Mouse (Mus musculus) lung, postnatal 4 days (tissue): ENCODE data around the gene Cyp27a1.

Experiments used
- DNase-seq, 2 experiments: peaks; one replicate each; pipeline ENCODE4 v3.0.0; 2021

Cyp27a1 gene

DNA sequence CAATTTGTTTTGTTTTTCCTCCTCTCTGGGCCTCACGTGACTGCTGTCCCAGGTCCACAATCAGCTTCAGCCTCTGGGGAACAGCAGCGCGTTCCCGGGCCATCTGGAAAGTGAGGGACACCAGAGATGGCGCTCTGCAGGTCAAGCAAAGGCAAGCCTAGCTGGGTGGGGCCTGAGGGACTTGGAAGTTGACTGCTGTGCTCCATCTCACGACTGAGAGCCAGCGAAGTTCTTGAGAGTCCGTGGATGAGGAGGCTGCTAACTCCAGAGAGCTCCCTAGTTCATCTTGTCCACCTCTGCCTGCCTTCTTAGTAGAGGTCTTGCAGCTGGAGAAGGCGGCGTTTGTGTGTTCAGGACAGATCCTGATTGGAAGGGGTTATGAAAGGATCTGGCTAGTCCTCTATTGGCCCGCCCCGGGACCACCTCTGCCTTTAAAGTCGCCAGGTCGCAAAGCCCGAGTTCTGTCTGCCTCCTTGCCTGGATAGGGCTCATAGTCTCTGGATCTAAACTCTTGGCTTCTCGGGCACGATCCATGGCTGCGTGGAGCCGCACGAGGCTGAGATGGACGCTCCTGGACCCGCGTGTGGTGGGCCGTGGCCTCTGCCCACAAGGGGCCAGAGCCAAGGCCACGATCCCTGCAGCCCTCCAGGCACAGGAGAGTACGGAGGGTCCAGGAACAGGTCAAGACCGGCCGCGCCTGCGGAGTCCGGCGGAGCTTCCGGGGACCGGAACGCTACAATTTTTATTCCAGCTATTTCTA is at the start of gene Cyp27a1:
TSS of gene Cyp27a1 (plus strand) at position 476 of the 760 bp plus-strand sequence.
- peak; percentile 67 to 70 for DNase-seq

DNA sequence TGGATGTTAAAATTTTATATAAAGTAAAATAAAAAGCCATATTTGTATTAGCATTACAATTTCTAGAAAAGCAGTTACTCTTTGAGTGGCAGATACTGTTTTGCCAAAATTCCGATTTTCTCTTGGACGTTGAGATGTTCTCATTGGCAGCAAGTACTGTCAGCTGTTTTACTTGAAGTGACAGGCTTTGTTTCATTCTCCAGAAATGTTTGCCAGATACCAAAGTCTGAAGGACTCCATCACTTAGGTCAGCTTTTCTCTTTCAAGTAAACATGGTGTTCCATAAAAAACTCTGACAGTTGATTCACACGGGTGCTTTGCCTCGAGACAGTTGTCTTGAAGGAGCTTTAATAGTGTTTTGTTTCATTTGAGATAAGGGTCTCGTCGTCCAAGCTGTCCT is 48.2 kb upstream of the Cyp27a1 start:
- no peak for DNase-seq

DNA sequence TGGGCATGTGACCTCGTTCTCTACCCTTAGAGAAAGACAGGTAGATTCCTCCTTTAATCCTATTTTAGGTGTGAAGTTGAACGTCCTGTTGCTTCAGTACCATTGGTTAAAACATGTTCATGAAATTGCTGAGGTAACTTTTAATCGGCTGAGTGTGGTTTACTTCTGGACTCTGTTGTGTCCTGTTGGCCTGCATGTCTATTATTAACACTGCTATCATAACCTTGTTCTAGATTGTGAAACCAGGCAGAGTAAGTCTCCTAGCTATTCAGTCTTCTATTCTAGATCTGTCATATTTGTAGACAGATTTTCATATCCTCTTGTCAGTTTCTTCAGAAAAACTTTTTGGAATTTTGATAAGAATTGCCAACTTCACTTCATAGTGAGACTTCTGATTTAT is 45.0 kb upstream of the Cyp27a1 start:
- DNase-seq, result no peak

DNA sequence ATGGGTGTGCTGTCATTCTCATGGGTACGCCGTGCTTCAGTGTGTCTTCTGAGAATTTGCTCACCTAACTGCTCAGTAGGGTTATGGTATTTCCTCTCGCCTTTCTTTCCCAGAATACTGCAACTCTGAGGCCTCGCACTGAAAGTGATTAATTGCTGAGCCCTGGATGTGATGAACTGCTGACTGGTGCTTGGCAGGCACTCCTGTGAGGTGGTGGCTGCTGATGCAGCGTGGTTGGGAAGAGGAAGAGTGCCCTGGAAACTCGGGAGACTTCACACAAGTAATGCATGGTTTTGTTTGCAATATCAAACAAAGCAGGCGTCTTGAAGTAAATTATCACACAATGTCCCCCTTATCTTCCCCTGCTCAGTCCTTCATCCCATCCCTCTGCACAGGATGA is 40.6 kb upstream of the Cyp27a1 start:
- DNase-seq, result no peak

DNA sequence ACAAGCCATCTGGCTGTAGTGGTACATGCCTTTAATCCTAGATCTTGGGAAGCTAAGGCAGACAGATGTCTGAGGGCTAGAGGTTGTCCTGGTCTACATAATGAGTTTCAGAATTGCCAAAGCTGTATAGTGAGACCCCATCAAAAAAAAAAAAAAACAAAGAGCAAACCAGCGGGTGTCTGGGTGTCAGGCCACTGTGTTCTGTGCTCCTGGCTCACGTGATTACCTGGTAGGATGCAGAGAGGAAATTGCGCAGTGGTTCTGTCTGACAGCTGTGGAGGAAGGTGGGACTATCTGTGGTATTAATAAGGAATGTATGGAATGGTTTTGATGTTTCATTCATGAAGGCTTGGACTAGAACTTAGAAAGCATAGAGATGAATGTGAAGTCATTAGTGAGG is 36.5 kb upstream of the Cyp27a1 start:
- DNase-seq, result no peak

DNA sequence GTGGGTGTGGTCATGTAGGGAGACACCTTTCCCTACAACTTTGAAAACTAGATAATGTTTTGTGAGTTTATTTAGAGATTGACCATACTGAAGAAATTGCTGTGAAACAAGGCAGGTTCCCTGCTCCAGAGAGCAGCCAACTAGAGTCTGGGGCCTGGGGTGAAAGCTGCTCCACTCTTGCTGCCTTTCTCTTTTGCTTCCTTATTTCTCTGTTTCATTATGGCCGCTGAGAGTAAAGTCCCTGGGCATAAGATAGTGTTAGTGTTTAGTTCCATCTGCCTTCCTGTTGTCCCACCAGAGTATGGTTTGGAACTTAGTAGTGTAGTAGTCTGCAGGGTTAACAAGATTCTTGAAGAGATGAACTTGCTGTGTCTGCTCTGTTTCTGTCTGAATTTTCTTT is 35.5 kb upstream of the Cyp27a1 start:
- DNase-seq, result no peak

DNA sequence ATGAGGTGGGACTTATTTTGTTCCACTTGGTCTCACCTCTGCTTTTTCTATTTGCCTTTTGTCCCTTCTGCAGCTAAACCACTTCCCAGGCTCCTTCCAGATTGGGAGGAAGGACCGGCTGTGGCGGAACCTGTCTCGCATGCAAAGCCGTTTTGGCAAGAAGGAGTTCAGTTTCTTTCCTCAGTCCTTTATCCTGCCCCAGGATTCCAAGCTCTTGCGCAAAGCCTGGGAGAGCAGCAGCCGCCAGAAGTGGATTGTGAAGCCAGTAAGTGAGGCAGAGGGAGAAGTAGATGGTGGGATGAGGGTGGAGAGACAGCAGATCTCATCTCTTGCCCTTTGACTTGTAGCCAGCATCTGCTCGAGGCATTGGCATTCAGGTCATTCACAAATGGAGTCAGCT is 26.2 kb upstream of the Cyp27a1 start:
- DNase-seq, result no peak

DNA sequence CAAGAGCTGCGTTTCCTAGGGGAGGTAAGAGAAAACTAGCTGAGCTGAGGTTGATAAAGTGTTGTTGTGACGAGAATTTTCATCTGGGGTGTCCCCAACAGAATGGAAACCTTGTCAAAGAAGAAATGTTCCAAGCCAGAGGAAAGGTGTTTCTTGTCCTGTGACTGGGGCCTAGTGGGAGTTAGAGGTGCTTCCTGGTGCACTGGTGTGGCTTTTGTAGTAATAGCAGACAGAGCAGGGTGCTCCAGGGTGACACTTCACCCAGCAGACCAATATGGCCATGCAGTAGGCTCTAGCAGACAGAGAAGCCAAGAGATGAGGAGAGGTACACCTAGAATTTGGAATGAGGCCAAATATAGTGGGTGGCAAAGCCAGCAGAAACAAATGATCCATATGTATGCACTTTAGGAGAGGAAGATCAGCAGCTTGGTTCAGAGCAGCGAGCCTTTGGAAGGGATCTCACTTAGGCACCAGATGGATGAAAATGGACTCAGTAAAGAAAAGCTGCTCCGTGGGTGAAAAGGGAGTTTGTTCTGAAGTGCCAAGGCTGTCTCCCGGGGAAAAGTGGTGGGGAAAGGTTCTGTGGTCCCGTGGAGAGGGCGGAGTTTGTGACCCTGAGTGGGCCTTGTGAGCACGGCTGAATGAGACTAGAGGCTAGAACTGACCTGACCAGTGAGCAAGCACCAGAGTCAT is 19.3 kb upstream of the Cyp27a1 start:
- no peak for DNase-seq

DNA sequence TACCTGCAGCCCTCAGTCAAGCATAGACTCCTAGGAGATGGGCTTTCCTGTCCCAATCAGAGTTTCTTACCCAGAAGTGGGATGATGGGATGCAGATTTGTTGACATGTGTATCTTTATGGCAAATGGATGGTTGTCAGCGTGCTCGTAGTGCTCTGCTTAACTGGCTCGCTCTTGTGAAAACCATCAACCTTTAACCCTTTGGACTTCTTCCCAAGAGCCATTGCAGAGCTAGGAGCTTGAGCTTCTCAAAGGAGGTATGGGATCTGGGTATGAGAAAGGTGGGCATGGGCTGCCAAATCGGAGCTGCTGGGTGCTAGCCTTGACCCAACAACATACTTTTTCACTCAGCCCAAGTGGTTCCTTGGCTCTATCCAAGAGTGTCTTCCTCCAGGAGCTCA is 17.5 kb upstream of the Cyp27a1 start:
- no peak for DNase-seq

DNA sequence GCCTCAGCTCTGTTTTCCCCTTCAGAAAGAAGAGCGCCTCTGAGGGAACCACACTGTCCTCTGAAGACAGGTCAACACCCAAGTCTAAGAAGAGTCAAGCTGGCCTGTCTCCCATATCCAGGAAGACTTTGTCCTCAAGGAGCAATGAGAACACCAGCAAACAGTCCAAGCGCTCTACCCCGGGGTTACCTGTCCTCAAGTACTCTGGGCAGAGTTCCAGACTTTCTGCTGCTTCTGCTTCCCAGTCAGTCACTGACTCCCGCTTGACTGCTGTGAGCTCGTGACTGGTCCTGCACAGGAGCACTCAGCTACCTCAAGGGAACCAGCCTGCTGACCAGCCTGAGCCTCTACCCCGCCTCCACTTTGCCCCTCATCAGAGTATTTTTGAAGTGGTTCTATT is 16.0 kb upstream of the Cyp27a1 start:
- DNase-seq, result peak; percentile 32 to 37

DNA sequence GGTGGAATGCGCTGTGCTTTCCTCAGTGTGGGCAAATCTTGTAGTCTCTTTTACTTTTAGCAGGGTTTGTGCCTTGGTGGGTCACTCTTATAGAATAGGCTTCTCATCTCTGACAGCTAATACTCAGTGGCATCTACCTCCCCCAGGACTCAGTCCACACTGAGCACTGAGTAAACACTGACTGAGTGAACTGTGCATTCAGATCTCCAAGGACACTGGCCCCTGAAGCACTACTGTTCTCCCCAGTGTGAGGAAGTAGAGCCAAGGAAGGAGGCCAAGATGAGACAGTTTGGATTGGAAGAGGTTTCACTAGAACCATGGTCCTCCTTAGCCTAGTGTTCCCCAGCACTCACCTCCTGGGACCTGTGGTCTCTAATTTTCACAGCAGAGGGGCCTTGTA is 15.0 kb upstream of the Cyp27a1 start:
- DNase-seq, result no peak

DNA sequence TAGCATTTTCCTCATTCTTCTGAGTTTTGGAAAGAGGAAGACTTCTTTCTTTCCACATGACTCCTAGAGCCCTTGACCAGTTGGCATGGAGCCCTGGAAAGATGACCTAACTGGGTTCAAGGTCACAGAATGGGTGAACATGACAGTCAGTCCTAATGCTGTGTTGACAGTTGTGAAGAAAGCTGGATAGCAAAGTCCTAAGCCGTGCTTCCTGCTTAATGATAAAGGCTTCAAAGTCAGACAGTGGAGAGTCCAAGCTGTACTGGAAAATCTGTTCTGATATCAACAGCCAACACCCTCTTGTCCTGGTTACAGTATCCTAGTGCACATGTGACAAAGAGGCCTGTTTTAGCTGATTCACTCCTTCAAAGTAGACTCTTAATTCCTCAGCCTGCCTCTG is 14.6 kb upstream of the Cyp27a1 start:
- peak; percentile 29 to 47 for DNase-seq

DNA sequence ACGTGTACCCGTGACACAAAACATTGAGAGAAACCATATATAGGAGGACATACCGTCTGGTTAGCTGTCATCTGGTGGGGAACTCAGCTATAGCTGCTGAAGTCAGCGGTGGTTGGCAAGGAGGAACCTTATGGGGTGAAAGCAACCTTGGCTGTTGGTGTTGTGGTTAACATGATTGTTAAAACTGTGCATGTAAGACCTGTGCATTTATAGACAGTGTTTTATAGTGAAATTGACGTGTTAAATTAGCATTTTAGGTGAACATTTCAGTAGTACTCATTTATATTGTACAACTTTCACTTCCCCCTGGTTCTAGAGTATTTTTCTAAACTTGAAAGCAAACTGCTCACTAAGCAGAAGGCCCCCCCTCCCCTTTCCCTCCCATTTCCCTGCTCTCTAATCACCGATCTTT is 11.2 kb upstream of the Cyp27a1 start:
- DNase-seq, result no peak

DNA sequence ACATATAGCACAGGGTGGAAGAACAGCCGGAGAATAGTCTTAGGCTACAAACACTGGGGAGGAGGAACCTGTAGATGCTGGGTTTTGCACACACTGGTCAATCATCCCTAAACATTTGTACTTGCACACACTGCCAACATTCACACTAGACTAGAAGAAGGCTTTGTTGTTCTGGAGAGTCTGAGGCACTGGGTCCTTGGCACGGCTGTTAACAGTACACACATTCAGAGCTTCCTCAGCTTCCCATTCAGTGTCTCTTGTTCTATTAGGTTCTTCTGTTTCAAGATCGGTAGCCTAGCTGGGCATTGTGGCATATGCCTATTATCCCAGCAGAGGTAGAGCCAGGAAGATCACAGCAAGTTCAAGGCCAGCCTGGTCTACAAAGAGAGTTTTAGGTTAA is 9.2 kb upstream of the Cyp27a1 start:
- no peak for DNase-seq

DNA sequence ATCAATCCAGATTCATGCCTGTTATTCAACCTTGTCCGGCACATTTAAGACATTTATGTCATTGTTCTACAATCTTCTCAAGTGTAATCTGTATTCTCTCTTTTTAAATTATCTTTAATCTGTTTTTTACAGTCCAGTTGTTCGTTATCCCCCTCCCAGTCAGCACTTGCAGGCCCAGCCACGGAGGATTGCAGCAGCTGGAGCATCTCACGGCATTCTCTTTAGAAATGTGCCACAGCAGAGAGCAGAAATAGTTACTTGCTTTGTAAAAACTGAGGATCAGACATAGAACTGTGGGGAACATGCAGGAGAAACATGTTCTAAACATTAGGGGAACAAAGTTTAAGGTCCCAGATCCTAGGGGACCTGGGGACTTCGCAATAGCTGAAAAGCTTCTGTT is 8.4 kb upstream of the Cyp27a1 start:
- DNase-seq, result peak; percentile 17 to 52

DNA sequence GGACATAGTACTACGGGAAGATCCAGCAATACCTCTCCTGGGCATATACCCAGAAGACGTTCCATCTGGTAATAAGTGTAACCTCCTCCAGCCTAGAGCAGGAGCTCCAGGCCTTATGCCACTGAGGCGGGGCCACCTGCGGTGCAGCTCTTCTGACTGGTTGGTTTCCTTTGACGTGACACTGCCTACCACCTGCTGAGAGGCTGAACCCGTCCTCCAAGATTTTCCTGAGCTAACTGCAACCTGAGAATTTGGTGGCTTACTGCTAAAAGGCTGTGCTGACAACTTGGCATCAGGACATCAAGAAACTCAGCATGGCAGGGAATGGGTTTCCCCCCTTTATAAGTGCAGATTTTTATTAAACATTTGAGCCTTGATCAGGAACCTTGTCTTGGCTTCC is 3.8 kb upstream of the Cyp27a1 start:
- no peak for DNase-seq

DNA sequence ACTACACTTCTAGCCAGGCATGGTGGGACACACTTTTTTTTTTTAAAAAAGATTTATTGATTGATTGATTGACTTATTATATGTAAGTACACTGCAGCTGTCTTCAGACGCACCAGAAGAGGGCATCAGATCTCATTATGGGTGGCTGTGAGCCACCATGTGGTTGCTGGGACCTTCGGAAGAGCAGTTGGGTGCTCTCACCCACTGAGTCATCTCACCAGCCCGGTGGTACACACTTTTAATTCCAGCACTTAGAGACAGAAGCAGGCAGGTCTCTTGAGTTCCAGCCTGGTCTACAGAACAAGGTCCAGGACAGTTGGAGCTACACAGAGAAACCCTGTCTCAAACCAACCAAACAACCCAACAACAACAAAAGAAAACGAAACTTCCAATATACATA is 1.3 kb upstream of the Cyp27a1 start:
- DNase-seq, result no peak

DNA sequence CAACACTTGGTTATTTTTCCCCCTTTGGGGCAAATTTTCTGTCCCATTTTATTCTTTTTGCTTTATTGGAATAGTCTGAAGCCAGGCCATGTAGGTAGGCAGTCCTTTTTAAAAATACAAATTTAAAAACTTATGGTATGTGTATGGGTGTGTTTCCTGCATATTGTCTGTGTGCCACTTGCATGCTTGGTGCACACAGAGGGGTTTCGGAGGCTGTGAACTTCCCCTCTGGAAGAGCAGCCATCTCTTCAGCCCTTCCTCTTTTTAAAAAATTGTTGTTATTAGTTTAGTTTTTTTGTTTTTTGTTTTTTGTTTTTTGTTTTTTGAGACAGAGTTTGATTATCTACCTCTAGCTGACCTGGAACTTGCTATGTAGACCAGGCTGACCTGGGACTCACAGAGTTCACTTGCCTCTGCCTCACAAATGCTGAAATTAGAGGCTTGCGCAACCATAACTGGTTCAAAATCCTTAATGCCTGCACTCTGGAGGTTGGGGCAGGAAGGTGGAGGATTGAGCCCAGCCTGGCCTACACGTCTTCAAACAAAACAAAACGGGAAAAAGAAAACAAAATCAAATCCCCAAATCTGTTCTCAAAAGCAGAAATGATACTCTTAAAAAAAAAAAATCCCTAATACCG is 794 bp upstream of the Cyp27a1 start:
- DNase-seq, result no peak

DNA sequence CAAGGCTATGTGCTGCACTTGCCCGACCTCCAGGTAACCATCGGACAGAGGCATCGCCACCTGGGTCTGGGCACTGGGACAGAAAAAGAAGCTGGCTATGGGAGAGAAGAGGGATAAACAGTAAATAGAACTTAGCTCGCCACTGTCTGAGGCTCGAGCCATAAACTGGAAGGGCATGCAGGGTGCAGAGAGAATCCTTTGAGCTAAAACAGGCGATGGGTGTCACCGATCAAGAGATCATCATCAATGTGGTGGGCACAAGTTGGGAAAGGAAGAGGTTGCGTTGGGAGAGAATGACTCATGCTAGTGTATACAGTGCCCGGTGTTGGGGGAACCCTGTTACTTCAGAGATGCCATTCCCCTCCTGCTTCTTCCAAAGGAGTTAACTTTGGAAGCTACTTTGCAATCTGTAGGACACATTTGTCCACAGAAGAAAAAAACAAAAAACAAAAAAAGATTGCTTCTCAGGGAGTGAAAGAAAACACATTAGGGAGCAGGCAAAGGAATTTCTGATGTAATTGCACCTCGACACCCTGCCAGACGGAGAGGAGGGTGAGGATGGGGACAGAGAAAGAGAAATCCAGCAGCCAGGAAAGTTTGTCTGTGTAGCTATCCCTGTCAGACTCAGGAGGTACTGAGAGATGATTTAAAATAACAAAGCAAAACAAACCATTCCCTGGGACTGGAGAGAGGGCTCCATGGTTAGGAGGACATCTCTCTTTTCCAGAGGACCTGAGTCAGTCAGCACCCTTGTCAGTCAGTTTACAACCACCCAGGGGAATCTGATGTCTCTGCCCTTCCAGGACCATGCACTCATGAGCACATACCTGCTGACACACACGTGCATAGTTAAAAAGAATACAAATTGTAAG is 721 bp downstream of the Cyp27a1 start:
- no peak for DNase-seq

DNA sequence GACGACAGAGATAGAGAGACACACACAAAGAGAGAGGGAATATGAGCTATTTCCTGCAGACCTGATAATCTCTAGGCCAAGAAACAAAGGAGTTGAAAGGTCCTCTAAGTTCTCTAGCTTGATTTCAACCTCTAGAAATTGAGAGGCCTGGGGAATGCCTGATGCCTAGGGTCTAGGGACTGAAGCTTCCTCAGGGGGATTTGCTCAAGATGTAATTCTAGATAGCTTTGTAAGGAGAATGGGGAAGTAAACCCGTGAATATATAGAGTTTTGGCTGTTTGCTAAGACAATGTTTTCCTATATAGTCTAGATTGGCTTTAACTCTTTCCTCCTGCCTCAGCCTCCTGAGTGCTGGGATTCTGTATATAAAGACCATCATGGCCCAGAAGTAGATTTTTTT is 1.6 kb downstream of the Cyp27a1 start:
- no peak for DNase-seq

DNA sequence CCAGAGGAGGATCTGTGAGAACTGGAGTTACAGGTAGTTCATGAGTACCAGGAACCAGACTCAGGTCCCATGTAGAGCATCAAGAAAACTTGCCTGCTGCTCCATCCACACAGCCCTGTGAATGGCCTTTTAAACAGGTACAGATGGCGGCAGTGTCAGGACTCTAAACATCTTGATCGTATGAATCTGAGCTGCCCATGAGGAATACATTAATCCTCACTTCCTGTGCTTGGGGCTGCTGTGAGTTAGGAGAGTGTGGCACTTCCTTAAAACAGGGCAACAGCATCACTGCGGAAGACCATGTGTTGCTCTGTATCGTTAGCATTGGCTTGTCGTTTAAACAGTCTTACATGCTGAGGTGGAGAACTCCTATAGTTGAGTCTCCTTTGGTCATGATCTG is 2.1 kb downstream of the Cyp27a1 start:
- no peak for DNase-seq

DNA sequence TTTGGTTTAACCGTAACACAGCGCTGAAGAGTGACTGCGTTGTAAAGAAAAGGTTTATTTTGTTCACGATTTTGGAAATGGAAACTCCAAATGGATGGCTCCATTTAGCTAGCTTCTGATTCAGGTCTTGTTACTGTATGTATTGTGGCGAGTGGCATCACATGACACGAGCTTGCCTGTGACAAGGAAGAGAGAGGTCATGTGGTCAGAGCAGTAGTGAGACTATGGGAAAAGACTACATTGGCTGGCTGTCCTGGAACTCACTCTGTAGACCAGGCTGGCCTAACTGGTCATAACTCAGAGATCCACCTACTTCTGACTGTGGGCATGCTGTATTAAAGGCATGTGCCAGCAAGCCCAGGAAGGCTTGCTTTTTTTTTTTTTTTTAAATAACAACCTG is 2.5 kb downstream of the Cyp27a1 start:
- DNase-seq, result no peak

DNA sequence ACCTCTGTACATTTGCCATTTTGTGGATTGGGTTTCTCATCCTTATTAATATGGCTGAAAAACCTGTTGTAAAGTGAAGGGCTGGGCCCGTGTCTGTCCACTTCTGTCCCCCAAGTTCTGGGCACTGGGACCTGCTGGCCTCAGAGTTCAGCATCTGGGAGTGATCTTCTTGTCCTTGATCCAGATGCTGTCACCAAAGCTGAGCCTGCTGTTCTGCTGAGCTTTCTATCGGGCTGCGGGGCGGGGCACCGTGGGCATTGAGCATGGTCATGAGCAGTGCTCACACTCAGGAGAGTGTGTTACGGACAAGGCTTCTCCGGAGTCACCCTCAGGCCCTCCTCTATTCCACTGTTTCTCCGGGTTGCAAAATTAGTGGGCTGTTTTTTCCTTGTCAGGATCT is 4.7 kb downstream of the Cyp27a1 start:
- DNase-seq, result no peak
